Mouse (Mus musculus) layer of hippocampus, adult 2 months (tissue): ENCODE data around the gene Zfp595. TPM values are rescaled to one million over a fixed set of nuclear protein-coding genes. Genes with fewer than 3 reads are reported as not detected.

Source experiments
- DNase-seq, 2 experiments: peaks; one replicate each; pipeline ENCODE4 v3.0.0; 2022; ENCODE audit warnings: low spot score in 2 of 2
- H3K27ac ChIP-seq: fragments of 200-600 bp; 2 replicates; pipeline ENCODE4 v1.8.1; 2022
- H3K4me3 ChIP-seq: fragments of 200-600 bp; 2 replicates; pipeline ENCODE4 v1.8.1; 2022; ENCODE audit warnings: mild to moderate bottlenecking
- CTCF ChIP-seq: fragments of 200-600 bp; conservative IDR thresholded peaks from 2 replicates; pipeline ENCODE4 v1.8.1; 2022; ENCODE audit warnings: antibody characterized with exemption, mild to moderate bottlenecking, moderate library complexity
- total RNA-seq, 2 experiments: library from RNA; stranded (reverse); gene quantifications; 2 replicates each; pipeline ENCODE4 v1.2.3; 2021

Gene Zfp595
- total RNA-seq, 2 experiments from 2014 or later, result 3.2 to 4.9 TPM

- H3K27ac ChIP-seq, result peak overlapping the region; percentile 81
- no peak for TF ChIP-seq CTCF
- DNase-seq, result peak; percentile 87 to 92
- peak overlapping the region; percentile 83 for H3K4me3 ChIP-seq
These were observed 63.6 kb downstream of the Zfp595 start for GRCm38 (mm10) chr13:67268568-67269369.

Other genes with a start within 250 kb of the Zfp595 start
- 1 to 10 TPM; 2.5 to 3.5 TPM for gene Zfp708, start 234.6 kb downstream of the Zfp595 start, total RNA-seq
- gene Gm28557, start 224.0 kb downstream of the Zfp595 start, total RNA-seq, result 1 to 10 TPM; 3.0 to 4.3 TPM
- gene Rslcan18, start 216.3 kb downstream of the Zfp595 start, total RNA-seq, result under 1 TPM; 0.39 to 0.44 TPM
- 10 to 100 TPM in 1 of 2 experiments, 1 to 10 TPM in 1; 8.9 to 10.6 TPM for gene Zfp759, start 210.9 kb downstream of the Zfp595 start, total RNA-seq
- gene Rsl1, start 159.4 kb downstream of the Zfp595 start, total RNA-seq, result 1 to 10 TPM; 4.1 to 6.7 TPM
- 1 to 10 TPM; 2.0 to 3.0 TPM for gene Zfp455, start 138.1 kb downstream of the Zfp595 start, total RNA-seq
- 10 to 100 TPM; 19.9 to 22.2 TPM for gene Zfp458, start 54.1 kb downstream of the Zfp595 start, total RNA-seq
- 1 to 10 TPM; 4.0 to 6.5 TPM for gene Zfp457, start 26.1 kb downstream of the Zfp595 start, total RNA-seq
- gene Gm28044, start 28.0 kb upstream of the Zfp595 start, total RNA-seq, result under 1 TPM; 0.81 to 0.82 TPM
- gene Zfp953, start 28.0 kb upstream of the Zfp595 start, total RNA-seq, result 1 to 10 TPM; 1.0 to 1.2 TPM
- under 1 TPM in 1 of 2 experiments, not detected in 1; 0.72 TPM for gene Gm28041, start 43.2 kb upstream of the Zfp595 start, total RNA-seq
- gene Zfp456, start 43.2 kb upstream of the Zfp595 start, total RNA-seq, result under 1 TPM; 0.52 to 0.59 TPM
- gene Zfp429, start 67.2 kb upstream of the Zfp595 start, total RNA-seq, result 1 to 10 TPM; 3.5 to 4.0 TPM
- gene Zfp459, start 88.8 kb upstream of the Zfp595 start, total RNA-seq, result 1 to 10 TPM; 1.8 to 2.8 TPM
- gene Zfp874a, start 119.1 kb upstream of the Zfp595 start, total RNA-seq, result 10 to 100 TPM; 11.8 TPM
- 10 to 100 TPM; 15.1 to 15.7 TPM for gene Zfp874b, start 151.7 kb upstream of the Zfp595 start, total RNA-seq
- gene Zfp58, start 168.0 kb upstream of the Zfp595 start, total RNA-seq, result 1 to 10 TPM; 9.2 to 9.3 TPM
- 1 to 10 TPM in 1 of 2 experiments, not detected in 1; 1.5 TPM for gene Gm26965, start 193.6 kb upstream of the Zfp595 start, total RNA-seq
- gene Zfp87, start 193.6 kb upstream of the Zfp595 start, total RNA-seq, result 10 to 100 TPM; 19.8 to 23.4 TPM
- 10 to 100 TPM in 1 of 2 experiments, 1 to 10 TPM in 1; 8.5 to 10.8 TPM for gene Zfp748, start 221.3 kb upstream of the Zfp595 start, total RNA-seq